Mouse (Mus musculus): Measurements from ENCODE around the gene Lrch1.

Lrch1 gene

DNA sequence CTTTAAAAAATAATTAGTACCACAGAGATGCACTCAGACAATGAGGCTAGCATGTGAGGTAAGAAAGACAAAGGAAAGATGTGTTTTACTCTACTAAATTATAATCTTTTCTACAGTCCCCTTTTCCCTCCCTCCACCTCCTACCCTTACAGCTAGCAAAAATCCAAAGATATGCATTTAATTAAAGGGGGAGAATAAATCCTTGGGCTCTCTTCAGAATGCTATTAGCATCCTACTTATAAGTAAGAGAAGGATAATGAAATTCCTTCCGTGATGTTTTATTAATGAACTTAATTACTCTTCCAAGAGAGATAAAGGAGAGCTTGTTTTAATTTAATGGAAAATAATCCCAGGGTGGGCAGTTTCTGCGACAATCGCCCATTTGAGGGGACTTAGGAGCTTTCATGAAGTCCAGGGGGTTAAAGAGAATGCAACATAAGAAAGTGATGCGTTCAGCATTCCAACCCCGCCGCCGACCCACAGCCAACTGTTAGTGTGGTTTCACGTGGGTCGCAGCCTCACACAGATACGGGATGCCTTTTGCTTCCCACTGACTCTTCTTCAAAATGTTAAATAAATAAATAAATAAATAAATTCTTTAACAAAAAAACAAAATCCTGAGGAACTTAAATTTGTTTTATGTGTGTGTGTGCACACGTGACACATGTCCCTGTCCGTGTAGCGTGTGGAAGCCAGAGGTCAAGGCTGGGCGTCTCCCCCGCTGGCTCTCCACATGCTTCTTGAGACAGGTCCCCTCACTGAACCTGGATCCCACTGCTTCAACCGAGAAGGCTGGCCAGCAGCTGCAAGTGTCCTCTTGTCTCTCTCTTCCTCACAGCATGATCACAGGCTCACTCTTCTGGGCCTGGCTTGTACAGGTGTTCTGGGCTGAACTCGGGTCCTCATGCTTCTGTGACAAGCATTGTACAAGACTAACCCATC, 132.6 kb downstream of the Lrch1 start:
- no peak for DNase-seq (ENCODE audit: extremely low spot score)

DNA sequence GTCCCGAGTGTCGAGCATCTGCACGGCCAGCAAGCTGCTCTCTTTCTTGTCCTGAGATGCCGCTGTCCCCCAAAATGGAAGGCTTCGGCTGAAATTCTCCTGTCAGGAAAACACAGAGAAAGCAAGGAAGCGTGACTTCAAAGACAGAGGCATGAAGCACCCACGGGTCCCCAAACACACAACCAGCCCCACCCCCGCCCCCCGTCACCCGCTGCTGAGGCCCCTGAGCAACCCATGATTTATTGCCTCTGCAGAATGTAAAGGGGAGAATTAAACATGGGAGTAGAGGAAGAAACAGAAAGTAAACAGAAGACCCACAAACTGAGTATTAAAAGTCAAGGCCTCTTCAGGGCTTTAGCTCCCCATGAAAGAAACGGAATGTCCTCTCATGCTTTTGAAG, 136.1 kb downstream of the Lrch1 start:
- no peak for DNase-seq (ENCODE audit: extremely low spot score)

DNA sequence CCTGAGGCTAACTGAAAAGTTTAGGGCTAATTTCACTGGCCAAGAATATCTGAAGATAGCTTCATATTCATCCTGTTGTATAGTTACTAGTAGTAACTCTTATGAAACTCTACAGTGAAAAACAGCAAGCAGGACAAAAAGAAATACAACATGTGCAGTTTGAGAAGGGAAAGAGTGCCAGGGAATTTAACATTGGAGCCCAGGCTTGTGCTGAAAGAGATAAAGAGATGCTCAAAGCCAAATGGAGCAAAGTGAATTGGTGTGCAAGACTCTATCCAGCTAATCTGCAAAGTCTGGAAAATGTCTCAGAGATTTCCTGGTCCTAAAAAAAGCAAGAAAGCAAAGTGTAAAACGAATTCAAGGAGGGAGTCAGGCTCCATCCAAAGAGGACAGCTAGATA, 145.7 kb downstream of the Lrch1 start:
- DNase-seq (ENCODE audit: extremely low spot score) = no peak

DNA sequence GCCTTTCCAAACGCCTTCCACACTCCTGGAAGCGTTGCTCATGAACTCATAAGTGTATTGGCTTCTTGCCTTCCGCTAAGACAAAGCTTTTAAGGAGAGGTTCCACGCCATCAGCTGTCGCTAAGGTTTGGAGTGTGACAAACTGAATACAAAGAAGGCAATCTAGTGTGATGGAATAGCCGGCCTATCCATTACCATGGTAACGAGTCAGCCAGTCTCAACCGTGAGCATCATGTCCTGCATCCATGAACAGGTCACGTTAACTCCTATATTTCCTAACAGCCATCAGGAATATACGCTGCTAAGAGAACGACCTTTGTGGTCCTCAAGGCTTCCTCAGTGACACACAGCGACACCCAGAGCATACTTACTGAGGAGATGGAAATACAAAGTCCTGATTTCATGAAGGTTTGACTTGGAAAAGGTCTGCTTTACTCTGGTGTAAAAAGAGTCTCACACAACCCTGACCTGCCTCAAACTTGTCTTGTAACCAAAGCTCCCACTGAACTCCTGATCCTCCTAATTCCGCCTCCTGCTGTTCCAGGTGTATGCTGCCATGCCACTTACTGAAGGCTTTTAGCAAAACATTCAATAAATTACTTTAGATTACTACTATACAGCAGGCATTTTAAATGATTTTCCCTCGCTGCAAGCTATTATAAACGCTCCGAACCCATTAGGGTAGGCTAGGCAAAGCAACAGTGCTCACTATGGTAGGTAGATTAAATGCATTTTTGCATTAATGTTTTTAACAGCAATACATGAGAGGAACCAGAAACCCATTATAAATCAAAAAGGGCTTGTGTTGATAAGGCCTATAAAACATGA, 149.4 kb downstream of the Lrch1 start:
- DNase-seq (ENCODE audit: extremely low spot score) = no peak

DNA sequence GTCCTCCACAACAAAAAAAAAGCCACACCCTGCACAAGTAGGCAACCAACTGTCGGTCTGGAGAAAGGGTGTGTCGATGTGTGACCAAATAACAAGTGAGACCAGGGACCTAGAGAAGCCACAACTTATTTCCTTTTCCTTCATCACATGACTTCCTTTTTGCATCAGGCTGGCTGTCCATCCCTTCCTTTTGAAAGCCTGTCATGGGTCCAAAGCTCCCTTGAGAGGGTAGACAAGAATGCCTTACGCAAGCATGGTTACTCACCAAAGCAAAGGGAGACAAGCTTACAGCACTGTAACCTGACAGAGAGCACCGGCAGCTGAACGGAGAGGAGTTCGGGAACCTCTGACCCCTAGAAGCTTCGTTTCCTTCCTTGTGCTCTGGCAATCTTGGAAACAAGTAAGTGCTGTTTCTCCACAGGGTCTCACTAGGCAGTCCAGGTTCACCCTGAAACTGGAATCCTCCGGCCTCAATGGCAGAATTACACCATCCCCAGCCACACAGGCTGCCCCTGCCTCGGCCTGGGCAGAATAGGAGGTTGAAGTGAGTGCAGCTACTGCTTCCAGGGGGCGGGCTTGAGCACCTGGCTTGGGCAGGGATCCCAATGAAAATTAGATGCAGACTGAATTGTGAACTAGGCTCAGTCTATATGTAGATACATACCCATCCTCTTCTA, 150.2 kb downstream of the Lrch1 start:
- DNase-seq (ENCODE audit: extremely low spot score) = no peak

DNA sequence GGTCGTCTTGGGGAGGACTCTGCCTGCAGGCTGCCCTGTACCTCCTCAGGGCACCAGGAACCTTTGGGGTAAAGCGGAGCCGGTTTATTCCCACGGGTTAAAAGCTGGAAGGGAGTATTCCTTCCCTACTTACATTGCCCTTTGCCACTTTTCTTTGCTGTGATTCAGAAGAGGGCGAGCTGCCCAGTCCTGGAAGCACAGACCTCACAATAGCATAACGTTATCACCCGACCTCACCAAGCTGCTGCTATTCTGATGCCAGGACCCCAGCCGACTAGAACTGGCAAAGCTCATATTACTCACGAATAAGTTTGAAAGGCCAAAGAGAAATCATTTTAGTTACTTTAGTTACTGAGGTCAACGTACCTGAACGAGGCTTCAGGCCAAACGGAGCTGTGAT, 152.7 kb downstream of the Lrch1 start:
- DNase-seq (ENCODE audit: extremely low spot score) = no peak

DNA sequence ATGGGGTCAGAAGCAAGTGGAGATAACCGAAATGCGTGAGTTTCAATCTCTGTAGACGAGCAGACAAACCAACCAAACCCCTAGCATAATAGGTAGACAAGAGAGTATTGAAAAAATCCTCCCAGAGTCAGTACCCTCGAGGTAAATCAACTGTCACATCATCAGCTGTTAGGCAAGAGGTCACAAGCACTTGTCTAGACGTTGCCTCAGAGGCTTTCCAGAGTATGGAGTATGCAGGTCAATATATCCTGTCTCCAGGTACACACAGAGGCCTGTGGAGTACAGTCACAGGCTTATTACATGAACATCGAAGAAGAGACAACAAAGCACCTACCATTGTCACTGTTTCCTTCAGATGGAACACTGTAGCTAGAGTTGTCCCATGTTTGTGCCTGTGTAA, 154.9 kb downstream of the Lrch1 start:
- DNase-seq (ENCODE audit: extremely low spot score) = no peak

DNA sequence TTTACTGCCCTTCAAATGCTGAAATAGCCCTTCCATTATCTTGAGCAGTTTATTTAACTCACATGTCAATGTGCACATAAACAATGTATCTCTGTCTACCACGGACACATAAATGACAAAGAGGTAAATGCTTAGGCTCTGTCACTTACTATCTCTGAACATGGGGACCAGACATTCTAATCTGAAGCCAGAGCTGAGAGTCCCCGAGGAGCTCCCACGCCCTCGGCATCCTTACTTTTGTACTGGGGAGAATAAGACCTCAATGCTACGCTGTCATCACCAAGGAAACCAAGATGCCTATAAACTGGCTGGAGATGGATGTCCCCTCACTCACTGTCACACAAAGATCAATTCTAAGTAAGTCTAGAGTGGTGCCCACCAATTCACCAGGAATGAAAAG, 157.1 kb downstream of the Lrch1 start:
- DNase-seq (ENCODE audit: extremely low spot score) = no peak

DNA sequence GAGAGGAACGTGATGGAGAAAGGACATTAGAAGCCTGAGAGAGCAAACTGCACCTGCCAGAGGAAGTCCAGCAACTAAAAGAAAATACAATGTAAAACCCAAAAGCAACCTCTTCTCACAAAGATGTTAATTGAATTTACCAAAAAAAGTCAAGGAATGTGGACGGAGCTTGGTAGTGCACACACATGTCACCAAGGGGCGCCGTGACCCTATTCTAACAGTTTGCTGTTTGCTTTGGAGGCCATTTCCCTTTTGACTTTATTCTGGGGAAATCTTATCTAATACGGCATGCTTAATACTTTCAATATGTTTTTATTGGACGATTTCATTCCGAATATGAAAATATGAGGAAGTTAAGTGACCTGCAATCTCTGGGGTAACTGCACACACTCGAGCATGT, 158.9 kb downstream of the Lrch1 start:
- no peak for DNase-seq (ENCODE audit: extremely low spot score)

DNA sequence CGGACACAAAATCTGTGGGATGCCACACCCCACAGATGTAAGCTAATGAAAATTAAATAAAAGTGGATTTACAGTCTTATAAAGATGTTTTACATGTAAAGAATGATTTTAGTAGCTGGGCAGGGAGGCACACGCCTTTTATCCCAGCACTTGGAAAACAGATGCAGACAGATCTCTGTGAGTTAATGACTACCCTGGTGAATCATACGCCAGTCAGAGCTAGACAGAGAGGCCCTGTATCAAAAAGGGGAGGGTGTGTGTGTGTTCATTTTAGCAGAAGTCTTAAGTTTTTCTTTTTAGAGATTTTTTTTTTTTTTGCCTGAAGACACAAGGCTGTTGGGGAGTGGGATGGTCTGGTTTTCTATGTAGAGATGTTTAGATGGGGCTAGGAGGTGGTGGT, 160.0 kb downstream of the Lrch1 start:
- DNase-seq (ENCODE audit: extremely low spot score) = no peak

DNA sequence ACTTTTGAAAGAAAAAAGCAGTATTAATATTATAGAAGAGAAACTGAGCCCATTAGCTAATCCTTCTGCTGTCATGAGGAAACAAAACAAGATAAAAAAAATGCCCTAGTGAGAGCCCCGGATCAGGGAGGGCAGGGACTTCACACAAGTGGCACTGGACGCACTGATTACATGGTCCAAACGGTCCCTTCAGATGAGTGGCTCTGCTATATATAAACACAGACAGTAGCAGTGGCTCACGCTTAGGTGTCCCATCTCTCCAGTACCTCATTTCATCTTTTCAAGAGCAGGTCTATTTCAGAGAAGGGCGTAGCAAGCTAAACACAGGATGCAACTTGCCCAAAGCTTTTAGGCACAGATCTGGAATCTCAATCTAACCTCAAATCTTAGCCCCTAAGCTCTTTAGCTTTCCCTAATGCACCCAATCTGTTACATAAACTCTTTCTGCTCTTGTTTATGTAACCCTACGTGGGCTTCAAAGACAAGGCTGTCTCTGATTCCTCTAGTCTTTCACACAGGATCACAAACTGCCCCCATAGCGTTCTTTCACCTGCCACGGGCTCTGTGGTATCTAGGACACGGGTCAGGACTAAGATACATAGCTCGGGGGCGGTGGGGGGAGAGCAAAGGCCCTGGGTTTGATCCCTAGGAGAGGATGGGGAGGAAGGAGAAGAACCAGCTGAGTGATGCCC, 163.3 kb downstream of the Lrch1 start:
- DNase-seq (ENCODE audit: extremely low spot score) = no peak

DNA sequence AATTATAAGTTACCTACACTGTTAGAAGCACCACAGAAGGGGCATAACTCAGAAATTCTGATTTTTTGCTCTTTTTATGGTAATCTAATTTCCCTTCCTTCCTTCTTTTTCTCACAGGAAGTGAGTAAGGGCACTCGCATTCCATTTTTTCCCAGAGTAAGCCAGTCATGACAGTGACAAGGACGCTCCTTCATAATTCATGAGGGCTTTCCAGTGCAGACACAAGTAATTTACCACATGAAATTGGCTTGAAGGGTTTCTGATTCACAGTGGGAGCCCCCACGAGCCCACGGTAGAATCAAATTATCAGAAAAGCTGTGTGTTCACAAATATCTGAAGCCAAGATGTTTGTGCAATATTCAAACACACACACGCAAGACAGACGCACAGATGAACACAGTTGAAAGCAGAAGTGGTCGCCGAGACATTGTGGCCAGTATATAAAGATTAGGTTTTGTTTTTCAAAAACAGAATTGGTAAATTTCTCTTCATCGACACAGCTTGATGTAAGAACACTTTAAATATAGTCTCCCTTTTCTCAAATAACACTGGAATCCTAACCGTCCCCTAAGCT, 173.5 kb downstream of the Lrch1 start:
- DNase-seq (ENCODE audit: extremely low spot score) = no peak

DNA sequence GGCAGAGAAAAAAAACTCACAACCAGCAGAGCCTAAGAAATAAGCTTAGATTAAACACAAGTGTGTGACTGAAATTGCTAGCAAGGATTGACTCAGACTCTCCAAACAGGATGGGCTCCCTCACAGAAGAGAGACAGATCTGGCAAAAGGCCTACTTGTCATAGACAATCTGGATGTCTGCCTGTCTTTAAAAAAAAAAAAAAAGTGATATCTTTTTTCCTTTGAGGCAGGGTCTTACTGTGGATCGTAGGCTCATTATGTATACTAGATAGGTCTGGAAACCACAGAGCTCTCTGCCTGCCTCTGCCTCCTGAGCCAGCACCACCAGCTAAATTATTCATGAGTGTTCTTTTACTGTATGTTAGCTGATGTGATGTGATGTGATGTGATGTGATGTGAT, 179.8 kb downstream of the Lrch1 start:
- no peak for DNase-seq (ENCODE audit: extremely low spot score)

DNA sequence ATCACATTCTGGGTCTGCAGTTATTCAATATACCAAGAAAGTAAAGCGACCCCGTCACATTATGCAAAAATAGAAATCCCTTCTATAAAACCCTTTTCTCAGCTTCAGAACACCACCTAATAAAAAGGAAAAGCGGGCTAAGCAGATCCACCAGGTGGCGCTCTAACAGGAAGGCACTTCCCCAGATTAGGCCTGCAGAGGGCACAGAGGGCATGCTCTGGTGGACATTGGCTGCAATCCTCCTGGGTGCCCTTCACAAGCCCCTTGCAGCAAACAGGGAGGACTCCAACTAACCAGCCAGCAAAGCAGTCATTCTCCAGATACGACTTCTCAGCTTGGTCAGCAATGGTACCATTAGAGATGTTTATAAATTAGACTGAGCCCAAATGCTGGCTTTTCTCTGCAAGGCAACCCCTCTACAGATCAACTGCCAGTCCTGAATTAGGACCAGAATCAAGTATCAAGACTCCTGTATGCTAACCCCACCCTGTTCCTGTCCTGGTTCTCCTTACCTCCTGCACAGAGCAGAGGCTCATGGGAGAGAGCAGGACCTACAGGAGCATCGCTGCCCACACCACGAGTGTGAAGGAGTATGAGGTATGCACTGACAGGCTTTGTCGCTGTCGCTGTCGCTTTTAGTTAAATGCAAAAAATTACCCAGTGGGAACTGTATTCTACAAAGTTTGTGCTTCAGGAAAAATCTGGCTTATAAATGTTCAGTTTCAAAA, 183.3 kb downstream of the Lrch1 start:
- peak; percentile 74 for DNase-seq (ENCODE audit: extremely low spot score)

DNA sequence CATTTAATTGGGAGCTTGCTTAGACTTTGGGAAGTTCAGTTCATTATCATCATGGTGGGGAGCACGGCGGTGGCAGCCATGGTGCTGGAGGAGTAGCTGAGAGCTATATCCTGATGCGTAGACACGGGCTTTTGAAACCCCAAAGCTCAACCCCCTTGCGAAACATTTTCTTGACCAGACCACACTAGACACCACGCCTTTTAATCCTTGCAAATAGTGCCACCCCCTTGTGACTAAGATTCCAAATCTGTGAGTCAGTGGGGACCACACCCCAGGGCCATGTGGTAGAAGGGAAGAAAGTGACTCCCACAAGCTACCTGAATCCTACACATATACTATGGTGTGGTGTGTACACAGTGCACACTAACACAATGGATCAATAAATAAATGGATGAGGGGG, 210.8 kb downstream of the Lrch1 start:
- no peak for DNase-seq (ENCODE audit: extremely low spot score)

DNA sequence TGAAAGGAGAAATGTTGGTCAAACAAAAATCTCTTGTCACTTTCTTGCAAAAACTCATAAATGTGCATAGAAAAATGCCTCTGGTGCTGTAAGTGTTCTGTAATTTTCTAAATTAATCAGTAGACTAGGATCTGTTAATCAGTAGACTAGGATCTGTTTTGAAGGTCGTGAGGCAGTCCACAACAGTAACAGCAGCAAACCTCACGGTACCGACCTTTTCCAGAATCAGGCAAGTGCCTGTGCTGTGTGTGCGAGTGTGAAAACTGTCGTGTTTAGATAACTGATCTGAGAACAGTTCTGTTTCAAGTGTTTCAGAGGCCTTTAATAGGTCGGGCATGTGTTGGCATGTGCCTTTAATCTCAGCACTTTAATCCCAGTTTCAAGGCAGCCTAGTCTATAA, 212.2 kb downstream of the Lrch1 start:
- DNase-seq (ENCODE audit: extremely low spot score) = no peak

DNA sequence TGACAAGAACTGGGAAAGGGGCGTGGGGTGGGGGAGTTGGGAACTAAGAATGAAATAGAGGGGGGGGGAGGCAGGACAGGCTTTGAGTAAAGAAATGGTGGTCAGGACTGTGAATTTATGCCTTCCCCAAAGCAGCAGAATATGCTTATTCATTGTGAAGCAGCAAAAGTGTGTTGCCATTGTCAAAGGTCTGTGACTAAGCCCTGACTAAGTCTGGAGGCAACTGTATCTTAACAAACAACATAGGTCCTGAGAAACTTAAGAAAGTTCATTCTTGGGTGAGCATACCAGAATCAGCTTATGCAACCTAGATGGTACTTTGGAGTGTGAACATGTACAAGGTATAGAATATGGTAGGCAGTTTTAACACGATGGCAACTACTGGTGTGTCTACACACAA, 214.3 kb downstream of the Lrch1 start:
- DNase-seq (ENCODE audit: extremely low spot score) = no peak

DNA sequence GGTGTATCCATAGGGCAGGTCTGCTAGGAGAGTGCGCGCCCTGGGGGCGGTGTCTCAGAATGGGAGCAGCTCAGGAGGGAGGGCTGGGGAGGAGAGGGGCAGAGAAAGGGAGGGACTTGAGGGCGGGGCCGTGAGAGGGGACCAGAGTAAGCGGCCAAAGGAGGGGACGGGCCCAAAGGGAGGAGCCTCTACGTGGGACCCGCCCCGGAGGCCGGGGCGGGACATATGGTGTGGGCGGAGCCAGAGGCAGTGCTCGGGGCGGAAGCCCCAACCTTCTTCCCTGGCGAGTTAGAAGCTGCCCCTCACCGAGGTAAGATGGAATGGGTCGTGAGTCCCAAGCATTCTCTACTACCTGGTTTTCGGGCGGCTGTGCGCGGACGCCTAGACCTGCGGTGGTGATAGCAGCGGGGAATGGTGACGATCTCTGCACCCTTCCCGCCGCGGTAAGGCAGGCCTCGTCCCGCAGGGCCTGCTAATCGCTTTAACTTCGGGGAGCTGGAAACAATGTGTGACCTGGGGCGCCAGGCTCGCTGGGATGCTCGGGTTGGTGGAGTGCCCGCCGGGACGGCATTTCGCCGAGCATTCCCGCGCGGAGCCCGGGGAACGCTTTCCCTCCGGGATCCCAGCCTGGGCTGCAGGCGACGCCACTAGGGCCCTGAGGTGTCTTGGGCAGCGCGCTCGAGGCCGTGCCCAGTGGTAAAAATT, 215.4 kb downstream of the Lrch1 start, which contains the start of gene Esd:
Gene Esd, plus strand, starts transcription at position 219 of the 705 bp plus-strand sequence.
- peak; percentile 95 for DNase-seq (ENCODE audit: extremely low spot score)

DNA sequence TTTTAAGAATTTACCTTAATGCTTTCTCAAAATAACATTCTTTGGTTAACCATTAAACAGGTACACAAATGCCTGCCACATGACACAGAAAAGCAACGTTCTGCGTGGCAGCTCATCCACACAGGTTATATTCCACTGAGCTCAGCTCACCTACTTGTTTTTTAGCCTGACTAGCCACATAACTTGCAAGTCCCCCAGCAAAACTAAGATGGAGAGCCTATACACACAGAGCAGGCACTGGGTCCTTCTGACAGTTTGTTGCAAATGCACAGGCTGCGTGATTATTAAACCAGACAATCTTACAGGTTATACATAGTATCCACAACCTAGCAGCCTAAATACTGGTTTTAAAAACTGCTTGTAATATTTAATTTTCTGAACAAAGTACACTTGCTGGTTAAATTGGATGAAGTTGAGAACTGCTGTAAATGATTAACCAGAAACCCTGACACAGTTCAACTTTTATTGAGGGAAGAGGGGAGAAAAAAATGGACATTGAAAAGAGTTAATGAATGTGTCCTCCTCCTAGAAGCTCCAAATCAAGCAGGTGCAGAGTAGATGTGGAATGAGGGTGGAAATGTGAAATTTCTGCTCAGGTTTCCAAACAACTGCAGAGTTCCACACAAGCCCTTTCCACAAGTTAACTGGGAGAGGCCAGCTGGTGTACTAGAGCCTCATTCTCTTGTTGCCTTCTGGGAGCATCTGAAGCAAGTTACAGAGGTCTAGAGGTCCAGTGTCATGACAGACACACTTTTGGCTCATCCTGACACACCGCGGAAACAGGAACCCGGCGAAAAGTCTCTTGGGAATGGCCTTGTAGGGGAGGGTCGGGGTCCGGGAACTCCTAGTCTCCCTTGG, 216.2 kb downstream of the Lrch1 start:
- no peak for DNase-seq (ENCODE audit: extremely low spot score)

Data from embryo, embryonic 9.5 days (tissue).